Comparison of ENCODE assay signal across 16 mouse cellular contexts in the genomic region with DNA sequence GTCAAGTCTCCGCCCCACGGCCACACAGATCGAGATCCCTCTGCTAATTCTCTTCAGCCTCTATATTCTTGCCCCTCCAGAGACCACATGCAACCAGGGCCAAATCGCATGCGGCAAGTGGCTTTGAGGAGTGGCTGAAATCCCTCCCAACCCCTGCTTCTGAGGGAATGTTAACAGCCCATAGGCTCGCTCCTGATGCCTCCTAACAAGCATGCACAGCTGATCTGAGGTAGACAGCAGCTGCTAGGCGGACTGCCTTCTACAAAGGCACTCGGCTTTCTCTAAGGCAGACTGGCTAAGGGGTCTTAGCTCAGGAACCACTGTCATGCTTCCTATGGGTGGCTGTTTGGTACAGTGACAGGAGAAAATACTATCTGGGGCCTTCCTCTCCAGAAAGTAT. TPM values are rescaled to one million over a fixed set of nuclear protein-coding genes. Genes with fewer than 3 reads are reported as not detected.
A peak's percentile ranks its signal among the peaks of the same experiment; 100 is the strongest.
DNase-seq lines count a peak whose midpoint lies in the region; ATAC-seq lines count a peak whose summit lies in the region.
"Had no signal": no experiment of that assay in that cellular context is flagged by ENCODE, and none has a peak within 500 bp of the region (broad histone marks: within the 10 kb centered on the region; RNA-seq: fewer than 3 reads in every experiment).

No protein-coding gene starts in this region.

- no peak overlapping the region for H3K9ac ChIP-seq in embryonic facial prominence, embryonic 11.5 days (replicated peaks; ENCODE audit: low read length)
- H3K9ac ChIP-seq in limb, embryonic 11.5 days (ENCODE audit: low read length), result no peak overlapping the region
- peak overlapping the region; percentile 37 for H3K9ac ChIP-seq in liver, embryonic 15.5 days
- H3K9ac ChIP-seq: hindbrain, embryonic 15.5 days; neural tube, embryonic 13.5 days had no signal

- H3K4me2 ChIP-seq in embryonic facial prominence, embryonic 11.5 days (ENCODE audit: low read depth, low read length), result no peak overlapping the region
- no peak overlapping the region for H3K4me2 ChIP-seq in limb, embryonic 11.5 days (ENCODE audit: low read depth, severe bottlenecking)
- H3K4me2 ChIP-seq in liver, embryonic 15.5 days, result peak overlapping the region; percentile 42
- H3K4me2 ChIP-seq: hindbrain, embryonic 15.5 days; neural tube, embryonic 13.5 days had no signal

- H3K4me1 ChIP-seq in embryonic facial prominence, embryonic 11.5 days (ENCODE audit: control insufficient read depth, insufficient read depth, low read length), result no peaks in the 10 kb centered on the region
- peaks cover 49% of the 10 kb centered on the region for H3K4me1 ChIP-seq in embryonic facial prominence, embryonic 10.5 days
- peaks cover 20% of the 10 kb centered on the region for H3K4me1 ChIP-seq in limb, embryonic 11.5 days (ENCODE audit: control insufficient read depth, insufficient read depth, low read length)
- H3K4me1 ChIP-seq in limb, embryonic 10.5 days, result peaks cover 28% of the 10 kb centered on the region
- peaks cover 100% of the 10 kb centered on the region for H3K4me1 ChIP-seq in liver, embryonic 15.5 days (replicated peaks)

- H3K9me3 ChIP-seq in embryonic facial prominence, embryonic 11.5 days (replicated peaks; ENCODE audit: control insufficient read depth, low read length), result no peaks in the 10 kb centered on the region
- no peaks in the 10 kb centered on the region; the same call in 1 of the 2 replicates for H3K9me3 ChIP-seq in embryonic facial prominence, embryonic 10.5 days
- H3K9me3 ChIP-seq in limb, embryonic 11.5 days (ENCODE audit: control insufficient read depth, low read length), result no peaks in the 10 kb centered on the region
- no peaks in the 10 kb centered on the region for H3K9me3 ChIP-seq in limb, embryonic 10.5 days (replicated peaks)
- H3K9me3 ChIP-seq in liver, embryonic 15.5 days (replicated peaks), result no peaks in the 10 kb centered on the region
- H3K9me3 ChIP-seq: hindbrain, embryonic 15.5 days; neural tube, embryonic 13.5 days had no signal

- WGBS in embryonic facial prominence, embryonic 11.5 days, result 61% methylated on average over 8 of the region's 8 CpGs
- 64% methylated on average over 8 of the region's 8 CpGs for WGBS in embryonic facial prominence, embryonic 10.5 days
- 65% methylated on average over 8 of the region's 8 CpGs for WGBS in limb, embryonic 11.5 days
- 69% methylated on average over 8 of the region's 8 CpGs for WGBS in limb, embryonic 10.5 days
- 53% methylated on average over 8 of the region's 8 CpGs for WGBS in liver, embryonic 15.5 days (ENCODE audit: insufficient replicate concordance)

- no peak overlapping the region for H3K4me3 ChIP-seq in embryonic facial prominence, embryonic 11.5 days (ENCODE audit: low read depth, low read length)
- H3K4me3 ChIP-seq in embryonic facial prominence, embryonic 10.5 days, result no peak overlapping the region
- H3K4me3 ChIP-seq in limb, embryonic 11.5 days (ENCODE audit: low read depth, low read length), result no peak overlapping the region
- H3K4me3 ChIP-seq in limb, embryonic 10.5 days, result no peak overlapping the region
- H3K4me3 ChIP-seq in liver, embryonic 15.5 days (replicated peaks), result no peak overlapping the region; the same call in 1 of the 2 replicates
- H3K4me3 ChIP-seq: hindbrain, embryonic 15.5 days; neural tube, embryonic 13.5 days had no signal

- no peaks in the 10 kb centered on the region for H3K27me3 ChIP-seq in embryonic facial prominence, embryonic 11.5 days (ENCODE audit: control insufficient read depth, insufficient read depth, low read length)
- no peaks in the 10 kb centered on the region for H3K27me3 ChIP-seq in embryonic facial prominence, embryonic 10.5 days (replicated peaks; ENCODE audit: low read depth, poor library complexity, severe bottlenecking)
- no peaks in the 10 kb centered on the region for H3K27me3 ChIP-seq in limb, embryonic 11.5 days (ENCODE audit: control insufficient read depth, insufficient read depth, low read length)
- no peaks in the 10 kb centered on the region for H3K27me3 ChIP-seq in limb, embryonic 10.5 days (ENCODE audit: low read depth, poor library complexity, severe bottlenecking)
- no peaks in the 10 kb centered on the region for H3K27me3 ChIP-seq in liver, embryonic 15.5 days
- H3K27me3 ChIP-seq: hindbrain, embryonic 15.5 days; neural tube, embryonic 13.5 days had no signal

- ATAC-seq in embryonic facial prominence, embryonic 11.5 days (replicated peaks; ENCODE audit: insufficient number of reproducible peaks, low FRiP score, low TSS enrichment, low read depth), result peak; percentile 44; the same call in 1 of the 2 replicates
- ATAC-seq in limb, embryonic 11.5 days (ENCODE audit: insufficient number of reproducible peaks, low FRiP score, low TSS enrichment, low read depth), result 0 out of 2 replicates have a peak, but pooled peaks have one; percentile 56
- ATAC-seq in liver, embryonic 15.5 days (ENCODE audit: insufficient read depth), result no peak

- H3K27ac ChIP-seq in embryonic facial prominence, embryonic 11.5 days (replicated peaks; ENCODE audit: low read depth, low read length), result no peak overlapping the region
- no peak overlapping the region; the same call in 1 of the 2 replicates for H3K27ac ChIP-seq in embryonic facial prominence, embryonic 10.5 days (replicated peaks)
- H3K27ac ChIP-seq in limb, embryonic 11.5 days (replicated peaks; ENCODE audit: low read depth, low read length), result no peak overlapping the region
- H3K27ac ChIP-seq in limb, embryonic 10.5 days, result no peak overlapping the region
- H3K27ac ChIP-seq in liver, embryonic 15.5 days (replicated peaks), result peak overlapping the region; percentile 89
- H3K27ac ChIP-seq: hindbrain, embryonic 15.5 days; kidney, postnatal 0 days; macrophage; neural tube, embryonic 13.5 days had no signal

- no peak for DNase-seq in embryonic facial prominence, embryonic 11.5 days (ENCODE audit: low spot score)
- no peak for DNase-seq in embryonic facial prominence, embryonic 10.5 days (ENCODE audit: low spot score)
- DNase-seq in limb, embryonic 11.5 days (ENCODE audit: low spot score), result no peak
- DNase-seq in limb, embryonic 10.5 days (ENCODE audit: low spot score), result no peak
- DNase-seq in embryo, embryonic 10.5 days (ENCODE audit: low spot score), result peak; percentile 31
- DNase-seq in yolk sac, embryonic 10.5 days (ENCODE audit: low spot score), result no peak
- DNase-seq in layer of hippocampus, postnatal 14 days (ENCODE audit: low spot score in 2 of 2), result no peak
- DNase-seq: adrenal gland, postnatal 25 days; cerebellum, postnatal 36 days; heart, adult 11 months; retina, postnatal 1 day had no signal

- no peaks in the 10 kb centered on the region; the same call in 1 of the 2 replicates for H3K36me3 ChIP-seq in embryonic facial prominence, embryonic 11.5 days (replicated peaks; ENCODE audit: control insufficient read depth, insufficient read depth, low read depth, low read length)
- H3K36me3 ChIP-seq in embryonic facial prominence, embryonic 10.5 days (replicated peaks), result peaks cover 42% of the 10 kb centered on the region
- no peaks in the 10 kb centered on the region; the same call in 1 of the 2 replicates for H3K36me3 ChIP-seq in limb, embryonic 11.5 days (ENCODE audit: control insufficient read depth, insufficient read depth, low read length)
- H3K36me3 ChIP-seq in limb, embryonic 10.5 days, result peaks cover 39% of the 10 kb centered on the region
- peaks cover 24% of the 10 kb centered on the region; the same call in 1 of the 2 replicates for H3K36me3 ChIP-seq in liver, embryonic 15.5 days (replicated peaks)
- H3K36me3 ChIP-seq: hindbrain, embryonic 15.5 days; neural tube, embryonic 13.5 days had no signal

RNA-seq across cellular contexts. Expression of gene Stk24, which starts 20.0 kb away (rescaled TPM):
- polyA plus RNA-seq in embryonic facial prominence, embryonic 11.5 days (2014; fragmentation: Nextera tagmentation; extraction: Ambion mirVana), result 47.9 and 48.7 TPM in 2 replicates
- 39.9 and 43.0 TPM in 2 replicates for polyA plus RNA-seq in embryonic facial prominence, embryonic 10.5 days (2016; fragmentation: Nextera tagmentation; extraction: Ambion mirVana)
- polyA plus RNA-seq in limb, embryonic 11.5 days (2014; fragmentation: Nextera tagmentation; extraction: Ambion mirVana), result 45.3 and 51.5 TPM in 2 replicates
- polyA plus RNA-seq in limb, embryonic 10.5 days (2016; fragmentation: Nextera tagmentation; extraction: Ambion mirVana), result 43.2 and 43.8 TPM in 2 replicates
- 27.0 and 29.3 TPM in 2 replicates for polyA plus RNA-seq in liver, embryonic 15.5 days (2015; fragmentation: Nextera tagmentation; extraction: Ambion mirVana)
- total RNA-seq in layer of hippocampus, postnatal 14 days (2021), result 10 to 100 TPM; 49.9 to 51.0 TPM
